Mouse (Mus musculus) lung, postnatal 0 days (tissue): ENCODE data around the gene Cntnap5b.

Experiments
- CTCF ChIP-seq: IDR thresholded peaks from 2 replicates; pipeline ENCODE4 v1.5.1; 2016; ENCODE audit warnings: antibody characterized with exemption, mild to moderate bottlenecking
- EP300 ChIP-seq: IDR thresholded peaks from 2 replicates; pipeline ENCODE4 v1.6.1; 2016; ENCODE audit warnings: antibody characterized with exemption, mild to moderate bottlenecking, control low read depth

DNA sequence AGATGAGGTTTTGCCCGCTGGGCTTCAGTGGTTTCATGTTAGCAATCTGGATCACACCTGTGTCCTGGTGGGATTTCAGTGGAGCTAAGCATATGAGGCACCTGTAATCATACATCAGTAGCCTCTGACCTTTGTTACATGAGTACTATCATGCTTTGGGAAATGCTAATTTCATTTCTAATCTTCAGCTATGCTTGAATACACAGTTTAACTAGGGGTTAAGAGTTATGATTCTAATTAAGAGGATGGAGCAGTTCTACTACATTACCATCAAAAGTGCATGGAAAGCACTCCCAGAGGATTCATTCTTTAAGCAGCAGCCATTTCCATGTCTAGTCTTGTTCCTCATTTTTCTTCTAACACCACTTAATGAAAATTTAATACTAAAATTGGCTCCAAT is 538.1 kb downstream of the Cntnap5b start:
- TF ChIP-seq CTCF (no peak), EP300 (no peak)
